Mouse (Mus musculus): ENCODE data around the gene Tmem131.

Gene Tmem131

DNA sequence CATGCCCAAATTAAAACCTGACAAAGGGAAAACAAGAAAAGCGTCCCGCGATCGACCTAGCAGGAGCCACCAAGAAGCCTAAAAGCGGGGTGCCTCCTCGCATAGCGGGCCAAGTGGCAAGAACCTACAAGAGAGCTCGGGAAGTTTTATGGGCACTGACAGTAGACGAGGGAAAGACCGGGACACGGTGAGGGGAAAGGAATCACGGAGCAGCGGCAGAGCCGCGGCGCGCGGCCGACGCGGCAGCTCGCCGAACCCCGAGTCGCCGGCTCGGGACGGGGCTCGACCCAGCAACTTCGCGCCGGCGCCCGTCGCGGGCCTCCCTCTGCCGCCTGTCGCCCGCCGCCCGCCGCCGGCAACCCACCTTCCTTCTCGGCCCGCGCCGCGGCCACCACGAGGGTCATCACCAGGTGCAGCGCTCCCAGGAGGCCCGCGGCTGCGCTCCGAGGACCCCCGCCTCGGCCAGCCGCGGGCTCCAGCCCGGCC is 4.6 kb downstream of the Tmem131 start:
- no peak for DNase-seq (ENCODE audit: low spot score in 2 of 2)

DNA sequence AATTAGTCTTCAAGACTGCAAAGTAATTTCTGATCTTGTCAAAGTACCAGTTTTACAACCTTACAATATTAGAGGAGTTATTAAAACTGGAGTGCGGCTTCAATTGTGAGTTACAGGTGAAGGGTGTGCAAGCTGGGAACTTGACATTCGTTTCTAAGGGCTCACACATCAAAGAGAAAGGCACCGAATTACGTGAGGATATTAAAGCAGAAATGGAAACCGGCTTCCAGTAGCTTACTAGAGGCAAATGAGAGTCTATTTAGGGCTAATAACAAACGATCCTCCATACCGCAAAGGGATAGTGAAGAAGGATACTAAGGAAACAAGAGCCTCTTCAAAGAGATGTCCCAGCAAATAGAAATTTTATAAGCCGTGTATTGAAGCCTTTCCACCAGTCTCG is 5.1 kb downstream of the Tmem131 start:
- DNase-seq (ENCODE audit: low spot score in 2 of 2), result no peak

DNA sequence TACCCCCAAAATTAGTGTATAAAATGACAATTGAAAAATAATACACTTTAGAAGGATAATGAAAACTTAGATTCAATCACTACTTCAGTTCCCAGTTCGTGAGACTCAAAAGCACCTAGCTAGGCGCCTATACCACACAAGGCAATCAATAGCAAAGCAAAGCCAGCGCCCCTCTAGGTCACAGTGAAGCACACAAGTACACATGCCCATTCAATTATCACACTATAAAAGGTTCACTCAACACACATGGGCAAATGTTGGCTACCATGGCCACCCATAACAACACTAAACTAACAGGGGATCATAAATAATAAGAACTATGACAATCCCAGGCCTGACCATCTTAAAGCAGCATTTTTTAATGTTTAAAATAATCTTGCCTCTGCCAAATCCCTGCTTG is 5.8 kb downstream of the Tmem131 start:
- DNase-seq (ENCODE audit: low spot score in 2 of 2), result no peak

DNA sequence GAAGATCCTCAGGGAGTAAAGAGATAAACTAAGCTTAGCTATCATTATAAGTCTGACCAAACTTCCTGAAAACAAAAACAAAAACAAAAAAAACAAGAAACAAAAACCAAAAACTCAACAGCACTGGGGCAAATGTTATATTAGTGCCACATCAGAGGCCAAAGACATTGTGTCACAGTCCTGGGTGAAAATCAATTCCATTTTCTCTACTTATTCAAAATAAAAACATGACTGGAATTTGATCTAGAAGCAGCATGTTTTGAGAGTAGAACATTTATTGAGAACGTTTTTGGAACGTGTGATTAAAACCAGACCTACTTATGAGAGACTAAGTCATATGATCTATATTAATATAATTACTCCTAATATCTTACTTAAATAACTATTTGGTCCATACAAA is 6.5 kb downstream of the Tmem131 start:
- DNase-seq (ENCODE audit: low spot score in 2 of 2), result no peak

DNA sequence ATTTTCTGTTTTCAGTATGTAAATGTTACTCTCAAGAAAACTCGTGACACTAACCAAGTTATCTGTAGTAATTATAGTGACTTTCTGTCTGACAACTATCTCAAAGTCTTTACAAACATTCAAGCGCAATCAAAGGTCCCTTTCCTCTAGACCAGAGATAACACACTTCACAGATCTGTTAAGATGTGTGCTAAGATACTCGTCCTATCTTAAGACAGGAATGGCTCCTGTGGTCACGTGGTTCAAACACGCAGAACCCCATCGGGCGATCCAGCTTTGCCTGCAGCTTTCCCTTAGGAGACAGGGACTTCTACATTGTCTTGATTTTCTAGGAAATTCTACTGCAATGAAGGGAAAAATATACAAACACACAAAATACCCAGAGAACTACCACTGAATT is 6.9 kb downstream of the Tmem131 start:
- no peak for DNase-seq (ENCODE audit: low spot score in 2 of 2)

DNA sequence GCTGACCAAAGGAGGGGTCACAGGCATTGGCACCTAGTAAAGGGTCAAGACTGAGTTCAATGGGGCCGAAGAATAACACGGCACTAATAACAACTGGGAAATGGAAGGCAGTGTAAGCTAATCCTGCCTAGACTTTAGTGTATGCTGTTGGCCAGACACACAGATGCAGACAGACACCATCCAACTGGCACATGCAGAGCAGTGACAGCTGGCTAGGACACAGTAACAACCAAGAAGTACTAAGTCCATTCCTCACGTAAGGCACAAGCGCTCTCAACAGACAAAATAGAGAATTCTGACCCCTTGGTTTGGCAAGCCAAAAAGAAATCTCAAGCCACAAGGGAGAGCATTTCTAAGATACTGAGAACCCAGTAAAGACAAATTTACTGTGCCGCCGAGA is 8.7 kb downstream of the Tmem131 start:
- DNase-seq (ENCODE audit: low spot score in 2 of 2), result no peak

DNA sequence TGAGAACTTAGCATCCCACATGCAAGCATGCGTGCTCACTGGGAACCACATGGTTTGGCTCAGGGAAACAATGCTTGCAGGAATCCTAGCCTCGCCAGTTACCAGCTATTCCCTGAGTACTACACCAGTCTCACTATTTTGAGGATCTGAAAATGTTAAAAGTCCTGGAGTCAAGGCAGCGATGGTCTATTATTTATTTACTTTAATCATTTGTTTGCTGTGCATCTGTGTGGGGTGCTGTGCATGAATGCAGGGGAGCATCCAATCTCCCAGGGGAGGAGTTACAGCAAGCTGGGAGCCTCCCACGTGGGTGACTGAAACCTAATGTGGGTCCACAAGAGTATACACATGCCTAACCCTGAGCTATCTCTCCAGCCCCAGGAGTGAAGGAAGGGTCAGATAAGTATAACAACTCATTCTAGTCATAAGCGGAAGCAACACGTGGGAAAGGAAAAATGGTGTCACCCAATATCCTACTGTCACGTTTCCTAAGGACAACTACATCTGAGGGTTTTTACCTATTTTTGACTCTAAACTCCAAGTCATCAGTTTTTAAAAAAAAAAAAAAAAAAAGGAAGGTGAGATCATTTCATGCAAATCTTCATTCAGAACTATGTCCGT is 9.4 kb downstream of the Tmem131 start:
- DNase-seq (ENCODE audit: low spot score in 2 of 2), result no peak

DNA sequence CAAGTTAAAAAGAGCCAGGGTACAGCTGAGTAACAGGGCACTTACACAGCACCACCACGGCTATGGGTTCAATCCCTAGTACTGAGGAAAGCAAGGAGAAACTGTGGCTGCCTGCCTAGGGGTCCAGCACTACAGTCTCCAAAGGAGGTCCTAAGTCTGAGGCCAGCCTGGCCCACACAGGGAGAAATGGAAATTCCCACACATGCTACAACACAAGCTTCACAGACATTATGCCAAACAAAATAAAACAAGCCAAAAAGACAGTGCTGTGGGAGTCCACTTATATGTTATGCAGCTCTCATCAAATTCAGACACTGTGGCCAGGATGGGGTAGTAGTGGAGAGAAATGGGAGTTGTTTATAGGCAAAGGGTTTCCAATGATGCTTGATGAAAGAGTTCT is 11.2 kb downstream of the Tmem131 start:
- DNase-seq (ENCODE audit: low spot score in 2 of 2), result no peak

DNA sequence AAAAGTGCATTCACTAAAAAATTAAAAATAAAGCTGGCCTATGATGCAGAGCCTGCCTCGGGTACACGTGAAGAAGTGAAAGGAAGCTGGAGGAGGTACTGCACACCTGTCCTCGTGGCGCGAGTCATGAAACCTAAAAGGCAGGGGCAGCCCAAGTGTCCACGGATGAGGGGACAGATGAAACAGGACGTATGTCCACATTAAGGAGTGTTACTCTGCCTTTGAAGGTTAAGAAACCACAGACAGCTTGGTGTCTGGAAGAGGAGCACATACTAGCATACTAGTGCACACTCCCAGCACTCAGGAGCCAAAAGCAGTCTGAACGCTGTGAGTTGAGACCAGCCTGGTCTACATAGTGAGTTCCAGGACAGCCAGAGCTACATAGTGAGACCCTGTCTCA is 12.6 kb downstream of the Tmem131 start:
- no peak for DNase-seq (ENCODE audit: low spot score in 2 of 2)

DNA sequence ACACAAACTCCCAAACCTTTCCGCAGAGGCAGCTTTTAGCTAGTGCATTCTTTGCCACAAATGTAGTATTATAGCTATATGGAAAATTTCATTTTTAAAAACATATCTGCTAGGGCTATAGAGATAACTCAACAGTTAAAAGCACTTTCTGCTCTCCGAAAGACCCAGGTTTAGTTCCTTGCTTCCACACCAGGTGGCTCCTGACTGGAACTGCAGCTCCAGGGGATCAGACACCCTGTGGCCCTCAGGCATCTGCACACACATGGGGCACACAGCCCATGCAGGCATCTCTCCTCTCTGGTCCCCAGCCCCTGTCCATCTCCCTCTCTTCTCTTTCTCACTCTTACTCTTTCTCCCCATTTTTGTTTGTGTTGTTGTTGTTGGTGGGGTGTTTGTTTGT is 13.5 kb downstream of the Tmem131 start:
- DNase-seq (ENCODE audit: low spot score in 2 of 2), result no peak

DNA sequence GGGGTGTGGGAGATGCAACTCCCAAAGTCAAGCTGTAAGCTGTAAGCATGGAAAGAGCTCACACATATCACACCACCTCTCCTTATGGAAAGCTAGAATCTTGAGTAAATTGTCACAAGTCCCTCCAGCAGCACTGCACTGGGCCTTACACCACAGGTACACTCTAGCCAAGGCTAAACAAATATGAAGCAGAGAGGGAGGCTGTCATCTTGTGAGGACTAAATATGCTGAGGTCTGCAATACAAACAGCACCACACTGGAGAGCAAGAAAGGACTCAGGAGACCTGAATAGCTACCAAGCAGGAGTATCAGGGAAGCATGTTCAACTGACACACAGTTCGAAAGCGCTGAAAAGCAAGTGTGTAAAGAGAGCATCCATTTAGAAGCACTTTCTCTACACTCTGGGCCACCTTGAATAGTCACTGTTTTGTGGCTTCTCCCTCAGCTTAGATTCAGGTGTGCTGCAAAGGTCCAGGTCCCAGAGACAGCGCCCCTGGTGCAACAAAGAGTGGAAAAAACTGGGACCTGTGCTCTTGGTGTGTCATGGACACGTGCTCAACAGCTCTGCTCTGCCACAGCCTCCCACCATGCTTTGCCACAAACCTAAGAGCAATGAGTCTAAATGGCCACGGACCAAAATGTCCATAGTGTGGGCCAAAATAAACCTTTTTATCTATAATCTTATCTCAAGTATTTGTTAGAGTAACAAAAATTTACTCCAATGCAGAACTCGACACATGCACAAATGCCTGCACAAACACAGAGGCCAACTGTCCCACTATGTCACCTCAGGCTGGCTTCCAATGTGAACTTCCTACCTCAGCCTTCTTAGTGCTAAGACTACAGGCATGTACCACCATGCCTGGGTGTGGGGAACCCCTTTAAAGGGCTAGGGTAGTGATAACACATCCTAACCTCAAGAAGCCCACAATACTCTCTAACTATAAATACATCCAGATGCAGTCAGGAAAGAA is 14.8 kb downstream of the Tmem131 start:
- no peak for DNase-seq (ENCODE audit: low spot score in 2 of 2)

DNA sequence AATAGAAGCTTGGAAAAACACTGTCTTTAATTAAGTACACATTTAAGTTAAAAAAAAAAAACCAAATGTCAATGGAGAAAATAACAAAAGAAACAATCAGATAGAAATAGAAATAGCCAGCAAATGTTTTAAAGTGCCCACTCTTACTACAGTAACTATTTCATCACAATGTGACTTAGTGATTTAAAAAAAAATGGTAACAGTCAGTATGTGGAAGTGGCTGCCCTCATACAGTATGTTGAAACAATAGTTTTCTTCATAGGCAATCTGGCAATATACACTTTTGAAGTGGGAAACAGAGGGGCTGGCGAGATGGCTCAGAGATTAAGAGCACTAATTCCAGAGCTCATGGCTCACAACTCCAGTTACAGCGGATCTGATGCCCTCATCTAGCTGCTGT is 15.9 kb downstream of the Tmem131 start:
- DNase-seq (ENCODE audit: low spot score in 2 of 2), result no peak

DNA sequence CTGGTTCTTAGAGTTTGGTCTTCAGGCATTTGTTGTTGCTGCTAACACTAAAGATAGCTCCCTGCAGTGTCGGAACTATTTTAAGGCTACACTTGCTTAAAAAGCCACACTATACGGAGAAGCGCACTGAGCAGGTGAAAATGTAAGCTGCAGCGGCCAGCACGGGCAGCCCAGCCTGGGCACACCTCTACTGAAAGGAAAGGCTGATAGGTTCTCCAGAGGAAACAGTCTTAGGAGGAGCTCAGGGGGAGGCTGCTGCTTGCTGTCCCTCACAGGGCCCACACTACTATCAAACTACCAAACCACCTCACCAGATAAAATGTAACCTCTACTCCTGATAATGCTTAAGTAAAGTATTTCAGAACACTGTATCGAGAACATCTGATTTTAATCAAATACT is 16.7 kb downstream of the Tmem131 start:
- DNase-seq (ENCODE audit: low spot score in 2 of 2), result no peak

DNA sequence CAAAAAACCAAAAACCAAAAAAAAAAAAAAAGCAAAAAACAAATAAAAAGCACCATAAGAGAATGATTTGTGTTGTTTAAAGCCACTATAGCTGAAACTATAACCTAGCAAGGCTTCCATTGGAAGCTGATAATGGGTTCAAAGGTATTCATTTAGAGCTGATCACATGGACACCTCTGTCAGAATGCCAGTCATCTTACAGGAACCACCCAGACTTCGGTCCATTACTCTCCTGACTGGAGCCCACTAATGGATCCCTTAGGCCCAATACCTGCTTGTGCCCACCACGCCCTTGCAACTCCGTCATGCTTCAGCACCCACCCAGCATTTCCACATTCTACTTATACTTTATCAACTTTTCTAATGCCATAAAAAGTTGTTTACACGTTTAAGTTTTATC is 17.2 kb downstream of the Tmem131 start:
- DNase-seq (ENCODE audit: low spot score in 2 of 2), result no peak

DNA sequence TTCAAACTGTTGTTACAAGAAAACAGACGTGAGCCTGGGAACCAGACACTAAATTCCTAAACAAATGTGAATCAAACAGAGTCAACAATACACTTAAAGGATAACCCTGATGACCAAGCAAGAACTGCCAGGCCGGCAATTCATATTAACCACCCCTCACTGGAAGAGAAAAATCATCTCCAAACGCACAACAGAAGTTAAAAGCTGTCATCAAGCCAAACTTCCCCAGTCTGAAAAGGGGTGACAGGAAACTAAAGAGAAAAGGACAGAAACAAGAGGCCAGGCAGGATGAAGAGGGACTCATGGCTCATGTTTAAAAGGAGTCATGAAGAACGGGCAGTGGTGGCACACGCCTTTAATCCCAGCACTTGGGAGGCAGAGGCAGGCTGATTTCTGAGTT is 17.7 kb downstream of the Tmem131 start:
- DNase-seq (ENCODE audit: low spot score in 2 of 2), result no peak

DNA sequence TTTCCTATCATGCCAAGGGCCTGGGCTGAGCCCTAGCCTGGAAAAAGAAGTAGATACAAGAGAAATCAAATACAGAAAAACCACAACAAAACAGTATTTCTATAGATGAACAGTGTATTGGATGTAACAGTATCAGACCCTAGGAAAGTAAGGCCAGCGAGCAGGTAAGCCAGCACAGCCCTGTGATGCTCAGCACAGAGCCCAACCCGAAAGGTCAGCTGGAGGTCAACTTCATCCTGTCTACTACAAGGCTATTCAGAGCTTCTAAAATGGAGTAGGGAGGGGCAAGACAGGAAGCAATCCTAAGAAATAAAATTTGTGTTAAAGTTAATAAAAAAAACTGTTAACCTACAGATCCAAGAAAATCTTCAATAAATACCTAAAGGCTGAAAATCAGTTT is 18.6 kb downstream of the Tmem131 start:
- no peak for DNase-seq (ENCODE audit: low spot score in 2 of 2)

DNA sequence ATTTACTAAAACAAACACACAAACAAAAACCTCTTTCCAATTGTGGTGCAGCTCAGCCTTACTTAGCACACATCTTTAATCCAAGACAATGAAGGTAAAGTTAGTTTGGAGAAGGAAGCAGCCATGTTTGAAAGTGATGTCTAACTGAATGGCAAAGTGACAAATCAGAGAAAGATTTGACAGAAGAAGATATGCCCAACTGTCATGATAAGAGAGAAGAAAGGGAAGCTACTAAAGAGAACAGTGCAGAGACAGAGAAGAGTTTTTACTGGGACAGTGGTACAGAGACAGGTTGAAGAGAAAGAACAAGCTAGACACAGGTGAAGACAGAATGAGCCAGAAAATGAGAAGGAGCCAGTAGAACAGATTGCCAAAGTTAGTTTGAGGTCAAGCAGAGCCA is 19.6 kb downstream of the Tmem131 start:
- DNase-seq (ENCODE audit: low spot score in 2 of 2), result no peak

DNA sequence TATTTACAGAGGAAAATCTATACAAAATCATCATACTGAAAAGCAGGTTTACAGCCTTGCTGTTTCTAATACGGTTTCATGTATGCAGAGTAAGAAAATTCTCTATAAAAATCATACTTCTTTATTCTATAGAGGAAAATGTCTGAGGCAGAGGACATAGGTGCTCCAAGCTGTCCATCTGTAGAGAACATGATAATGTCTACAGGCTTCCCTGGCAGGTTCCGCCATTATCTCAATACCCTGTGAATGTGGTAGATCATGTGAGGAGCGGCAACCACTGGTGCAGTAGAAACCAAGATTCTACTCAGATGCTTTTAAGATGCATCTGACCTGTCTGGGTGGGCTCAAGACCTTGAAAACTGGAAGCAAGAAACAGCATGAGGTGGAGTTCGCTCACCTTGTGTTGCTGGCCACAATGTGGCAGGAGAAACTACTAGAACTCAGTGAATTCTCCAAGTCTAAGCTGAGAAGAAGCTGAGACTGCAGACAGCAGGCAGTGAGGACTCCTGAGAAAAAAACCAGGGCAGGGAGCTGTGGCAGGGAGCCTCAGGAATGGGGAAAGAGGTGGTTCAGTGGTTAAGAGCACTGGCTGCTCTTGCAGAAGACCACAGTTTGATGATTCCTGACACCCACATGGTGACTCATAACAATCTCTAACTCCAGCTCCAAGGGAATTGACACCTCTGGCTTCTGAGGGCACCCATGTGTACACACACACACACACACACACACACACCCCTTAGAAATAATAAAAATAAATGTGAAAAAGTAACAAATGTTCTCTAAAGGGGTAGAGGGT is 20.6 kb downstream of the Tmem131 start:
- no peak for DNase-seq (ENCODE audit: low spot score in 2 of 2)

DNA sequence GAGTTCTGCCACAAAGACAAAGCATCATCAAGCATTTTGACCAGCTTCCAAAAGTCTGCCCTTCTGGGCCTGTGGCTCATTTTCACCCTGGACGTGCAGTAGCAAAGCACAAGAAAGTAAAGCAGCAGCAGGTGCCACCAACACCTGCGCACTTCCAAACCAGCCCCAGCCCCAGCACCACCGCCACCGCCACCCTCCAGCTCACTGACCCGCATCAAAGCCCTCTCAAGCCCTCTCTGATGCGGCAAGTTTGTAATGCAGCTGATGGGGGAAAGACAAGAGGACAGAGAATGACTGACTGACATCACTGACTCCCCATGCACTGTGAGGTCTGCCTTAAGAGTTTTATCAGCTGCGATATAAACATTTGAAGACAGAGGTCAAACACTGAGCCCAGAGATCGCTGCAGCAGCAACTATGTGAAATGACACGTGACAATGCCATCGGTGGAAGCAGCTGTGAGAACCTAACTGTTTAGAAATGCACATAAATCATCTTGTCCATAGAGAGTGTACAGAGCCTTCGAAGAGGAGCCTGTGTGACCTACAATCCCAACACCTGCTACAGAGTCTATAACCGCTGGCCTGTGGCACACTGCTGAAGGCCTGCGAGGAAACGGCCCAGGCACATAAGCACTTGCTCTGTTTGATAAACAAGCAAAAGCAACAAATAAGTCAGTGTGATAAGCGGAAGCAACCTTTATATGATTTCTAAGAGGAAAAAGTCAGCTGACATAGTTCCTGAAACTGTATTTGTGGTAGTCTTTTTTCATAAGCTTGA is 21.7 kb downstream of the Tmem131 start:
- no peak for DNase-seq (ENCODE audit: low spot score in 2 of 2)

DNA sequence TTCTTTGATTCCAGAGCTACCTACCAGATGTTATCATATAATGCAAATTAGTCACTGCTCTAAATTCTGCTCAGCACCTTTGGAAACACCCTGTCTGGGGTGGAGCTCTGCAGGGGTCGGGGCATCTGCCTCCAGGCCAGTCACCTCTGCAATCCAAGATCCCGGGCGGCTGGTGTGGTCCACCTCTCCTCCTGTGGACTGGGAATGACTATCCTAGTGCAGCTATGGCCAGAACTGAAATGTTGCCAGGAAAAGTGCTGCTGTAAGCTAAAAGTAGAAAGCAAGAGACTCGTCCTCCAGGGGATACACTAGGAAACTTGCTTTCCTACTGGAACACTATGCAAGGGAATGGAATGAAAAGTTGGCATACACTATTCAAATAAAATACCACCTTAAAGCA is 22.7 kb downstream of the Tmem131 start:
- no peak for DNase-seq (ENCODE audit: low spot score in 2 of 2)

DNA sequence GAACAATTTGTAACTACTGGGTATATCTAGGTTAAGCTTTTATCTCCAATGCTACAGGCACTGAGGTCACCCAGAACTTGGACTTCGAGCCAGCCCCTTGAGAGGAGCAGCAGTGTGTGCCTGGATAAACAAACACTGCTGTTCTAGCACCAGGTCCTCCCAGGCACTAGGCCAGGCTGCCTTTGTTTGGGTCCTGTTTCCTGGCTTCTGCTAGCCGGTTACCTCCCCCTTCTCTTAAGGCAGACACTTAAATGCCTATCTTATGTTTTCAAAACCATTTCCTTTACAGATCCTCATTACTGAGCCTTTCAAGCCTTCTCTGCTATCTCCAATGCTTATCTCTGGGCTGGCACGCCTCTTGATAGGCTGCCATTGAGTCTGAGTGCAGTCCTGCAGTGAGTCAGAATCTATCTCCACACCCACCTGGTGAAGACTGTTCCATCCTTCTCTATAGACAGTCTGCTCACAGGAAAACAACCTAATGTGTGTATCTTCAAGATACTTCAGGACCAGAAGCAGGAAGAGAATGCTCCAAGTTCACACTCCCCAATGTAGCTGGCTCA is 23.2 kb downstream of the Tmem131 start:
- no peak for DNase-seq (ENCODE audit: low spot score in 2 of 2)

Measured in frontal cortex, postnatal 14 days (tissue).